Mouse (Mus musculus) embryonic stem cell, embryonic (primary cell): Measurements from ENCODE around the gene Nsl1.

ENCODE experiments used
- CTCF ChIA-PET, 4 experiments: fragments of 300-600 bp in 2 of 4; fragments of 350-600 bp in 2 of 4; sonication (Branson Sonifier 250); formaldehyde crosslinking; loops; one replicate each; lab custom pipeline; 2022; ENCODE audit warnings: inconsistent platforms in 2 of 4; lab: Charles Lee
- POLR2A ChIA-PET, 4 experiments: fragments of 300-600 bp in 2 of 4; fragments of 350-600 bp in 2 of 4; sonication (Branson Sonifier 250); formaldehyde crosslinking; loops; one replicate each; lab custom pipeline; 2022; ENCODE audit warnings: antibody characterized with exemption in 4 of 4, inconsistent platforms in 1 of 4; lab: Charles Lee

Gene Nsl1

DNA sequence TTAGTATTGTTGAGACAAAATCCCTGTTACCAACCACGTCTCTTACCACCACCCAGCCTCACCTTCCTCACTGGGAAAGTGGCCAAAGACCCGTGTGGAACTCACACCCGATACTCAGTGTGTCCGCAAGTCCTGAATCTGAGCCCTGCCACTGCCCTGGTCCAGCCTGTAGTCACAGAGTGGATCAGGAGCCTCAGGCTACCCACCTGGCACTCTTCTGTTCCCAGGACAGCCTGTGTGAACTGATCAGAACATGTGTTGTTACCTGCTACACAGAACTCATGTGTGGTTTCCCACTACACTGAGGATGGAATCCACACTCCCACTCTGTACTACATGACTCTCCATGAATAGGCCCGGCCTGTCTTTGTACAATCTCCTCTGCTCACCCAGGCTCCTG lies 20.7 kb upstream of the Nsl1 start:
- ChIA-PET POLR2A (interaction anchor here in 1 of 4 experiments (2.2 kb wide), 1 partner anchor 16 kb away, joined by 11 read pairs; the partner anchor contains the start of gene Flvcr1), CTCF (no interaction called here)

GRCm38 (mm10) chr1:191042688-191043087 lies 20.1 kb upstream of the Nsl1 start:
- ChIA-PET CTCF (no interaction called here), POLR2A (interaction anchor here in 3 of 4 experiments (1.2 to 2.2 kb wide), 3 partner anchors 16 kb away, joined by 3 to 11 read pairs (median 7); partner anchors contain the start of gene Flvcr1 (in 1 of the 3))

- POLR2A ChIA-PET: interaction anchor here in 3 of 4 experiments (1.0 to 4.0 kb wide), 5 partner anchors 18 to 19 kb away, joined by 3 to 13 read pairs (median 6); partner anchors contain the start of genes Flvcr1 (in 3 of the 3), Nsl1 (in 1 of the 3) and Tatdn3 (in 1 of the 3)
These were observed 17.5 kb upstream of the Nsl1 start for GRCm38 (mm10) chr1:191045264-191045663.

DNA sequence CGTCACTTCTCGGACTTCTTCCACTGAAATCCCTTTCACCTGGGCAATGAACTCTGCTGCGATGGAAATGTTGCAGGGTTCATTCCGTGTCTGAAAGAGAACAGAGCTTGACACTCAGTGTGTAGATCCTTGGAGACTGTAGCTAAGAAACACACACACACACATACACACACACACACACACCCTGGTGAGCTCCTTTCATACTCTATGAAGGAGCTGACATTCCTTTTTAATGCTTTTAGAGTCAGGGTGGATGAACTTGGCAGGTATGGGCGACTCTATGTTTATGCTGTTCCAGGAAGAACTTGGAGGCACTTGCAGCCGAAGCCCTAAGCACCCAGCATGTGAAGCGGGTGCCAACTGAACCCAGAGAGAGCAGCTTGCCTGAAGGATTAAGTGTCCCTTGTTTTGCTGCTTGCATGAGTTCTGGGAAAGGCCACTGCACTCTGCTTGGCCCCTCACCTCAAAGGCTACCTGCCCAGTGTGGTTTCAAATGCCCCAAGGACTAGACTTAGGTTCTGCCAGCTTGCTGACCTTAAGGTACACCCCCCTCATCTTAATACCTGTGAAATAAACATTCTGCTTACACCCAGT lies 16.5 kb upstream of the Nsl1 start:
- CTCF ChIA-PET: interaction anchor here in 3 of 4 experiments (0.6 to 0.9 kb wide), 3 partner anchors 47 to 243 kb away, joined by 3 to 6 read pairs (median 4); no protein-coding TSS in a partner anchor
- POLR2A ChIA-PET: interaction anchor here in 3 of 4 experiments (0.6 to 4.0 kb wide), 8 partner anchors 16 to 542 kb away, joined by 3 to 13 read pairs (median 5); partner anchors contain the start of genes Flvcr1 (in 3 of the 3), Nsl1 (in 1 of the 3) and Tatdn3 (in 1 of the 3)

More at GRCm38 (mm10) chr1:191045264-191045663, 17.5 kb upstream of the Nsl1 start:
- CTCF ChIA-PET: interaction anchor here in 1 of 4 experiments (0.9 kb wide), 1 partner anchor 244 kb away, joined by 4 read pairs; no protein-coding TSS in a partner anchor

DNA sequence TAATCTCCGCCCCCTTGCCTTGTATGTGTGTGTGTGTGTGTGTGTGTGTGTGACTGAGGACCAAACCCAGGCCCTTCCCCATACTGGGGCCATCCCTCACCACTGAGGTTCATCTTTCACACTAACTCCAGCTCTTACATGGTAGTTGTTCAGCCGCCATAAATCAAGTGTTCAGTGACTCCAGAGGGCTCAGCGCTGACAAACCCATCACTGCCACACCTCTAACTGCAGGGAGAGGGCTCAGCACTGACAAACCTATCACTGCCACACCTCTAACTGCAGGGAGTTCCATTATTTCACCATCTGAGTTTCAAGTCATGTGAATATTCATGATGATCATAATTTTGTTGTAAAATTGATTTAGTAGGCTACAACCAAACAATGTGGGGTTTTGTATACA lies 9.3 kb upstream of the Nsl1 start:
- ChIA-PET POLR2A (interaction anchor here in 1 of 4 experiments (1.1 kb wide), 1 partner anchor 9 kb away, joined by 3 read pairs; the partner anchor contains the start of genes Nsl1 and Tatdn3), CTCF (no interaction called here)

DNA sequence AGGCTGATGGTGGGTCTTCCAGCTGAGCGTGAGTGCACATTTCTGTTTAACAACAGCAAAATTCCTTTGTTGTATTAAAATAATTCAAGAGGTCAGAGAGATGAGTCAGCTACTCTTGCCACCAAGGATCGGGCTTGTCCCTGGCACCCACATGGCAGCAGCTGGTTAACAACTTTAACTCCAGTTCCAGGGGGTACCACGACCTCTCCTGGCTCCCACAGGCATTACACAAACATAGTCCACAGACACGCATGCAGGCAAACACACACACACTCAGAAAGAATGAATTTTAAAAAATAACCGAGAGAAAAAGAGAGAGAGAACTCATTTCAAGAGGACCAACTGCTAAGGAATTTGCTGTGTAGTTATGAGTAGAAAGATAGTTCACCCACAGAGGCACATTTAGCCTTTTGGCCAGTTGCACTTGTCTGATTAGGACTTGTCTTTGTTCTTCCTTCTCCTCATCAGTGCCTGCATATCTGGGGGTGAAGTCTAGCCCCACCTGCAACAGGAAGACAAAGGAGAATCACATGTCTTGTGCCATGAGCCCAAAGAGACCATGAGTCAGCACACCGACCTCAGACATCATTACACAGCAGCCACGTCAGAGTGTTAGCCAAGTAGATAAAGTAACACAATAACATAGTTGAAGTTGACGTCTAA lies 7.8 kb upstream of the Nsl1 start:
- POLR2A ChIA-PET: interaction anchor here in 2 of 4 experiments (0.9 to 1.6 kb wide), 4 partner anchors 23 to 37 kb away, joined by 3 to 5 read pairs (median 4); partner anchors contain the start of gene Flvcr1 (in 2 of the 2)
- CTCF ChIA-PET: interaction anchor here in 3 of 4 experiments (0.6 to 0.9 kb wide), 5 partner anchors 14 to 94 kb away, joined by 3 to 4 read pairs (median 3); partner anchors contain the start of gene Flvcr1 (in 1 of the 3)

DNA sequence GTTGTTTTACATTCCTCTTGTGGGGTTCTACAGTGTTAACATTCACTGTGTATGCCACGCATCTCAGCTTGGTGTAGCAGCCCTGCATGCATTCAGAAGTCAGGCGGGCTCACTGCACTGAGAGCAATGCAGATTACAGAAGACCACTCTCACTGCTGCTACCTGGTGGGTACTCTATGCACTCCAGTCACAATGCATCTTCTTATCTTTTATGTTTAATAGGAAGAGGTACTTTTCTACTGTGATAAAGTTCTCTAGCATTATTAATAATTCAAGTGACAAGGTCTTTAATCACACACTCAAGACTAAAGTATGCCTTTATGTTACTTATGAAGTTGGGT lies 7.3 kb upstream of the Nsl1 start:
- ChIA-PET POLR2A (interaction anchor here in 2 of 4 experiments (1.3 to 1.6 kb wide), 3 partner anchors 22 to 29 kb away, joined by 3 to 5 read pairs (median 4); partner anchors contain the start of gene Flvcr1 (in 2 of the 2)), CTCF (interaction anchor here in 1 of 4 experiments (0.8 kb wide), 1 partner anchor 30 kb away, joined by 3 read pairs; the partner anchor contains the start of gene Flvcr1)

GRCm38 (mm10) chr1:191057461-191057860 lies 5.4 kb upstream of the Nsl1 start:
- POLR2A ChIA-PET: interaction anchor here in 2 of 4 experiments (1.0 to 2.3 kb wide), 2 partner anchors 31 kb away, joined by 3 to 10 read pairs; partner anchors contain the start of gene Flvcr1 (in 2 of the 2)

GRCm38 (mm10) chr1:191062241-191062780 lies 501 bp upstream of the Nsl1 start:
- POLR2A ChIA-PET: interaction anchor here (0.6 to 5.6 kb wide), 45 partner anchors 9 to 335 kb away, joined by 3 to 70 read pairs (median 4); partner anchors contain the start of genes Flvcr1 (in 4 of the 4), Rps6kc1 (in 2 of the 4), Spata45 (in 1 of the 4) and Vash2 (in 1 of the 4)
- CTCF ChIA-PET: interaction anchor here in 3 of 4 experiments (0.6 to 1.8 kb wide), 6 partner anchors 11 to 138 kb away, joined by 3 to 6 read pairs (median 3); no protein-coding TSS in a partner anchor

More at GRCm38 (mm10) chr1:191057461-191057860, 5.4 kb upstream of the Nsl1 start:
- CTCF ChIA-PET: interaction anchor here in 2 of 4 experiments (0.7 to 0.9 kb wide), 2 partner anchors 27 to 262 kb away, joined by 3 read pairs; no protein-coding TSS in a partner anchor

DNA sequence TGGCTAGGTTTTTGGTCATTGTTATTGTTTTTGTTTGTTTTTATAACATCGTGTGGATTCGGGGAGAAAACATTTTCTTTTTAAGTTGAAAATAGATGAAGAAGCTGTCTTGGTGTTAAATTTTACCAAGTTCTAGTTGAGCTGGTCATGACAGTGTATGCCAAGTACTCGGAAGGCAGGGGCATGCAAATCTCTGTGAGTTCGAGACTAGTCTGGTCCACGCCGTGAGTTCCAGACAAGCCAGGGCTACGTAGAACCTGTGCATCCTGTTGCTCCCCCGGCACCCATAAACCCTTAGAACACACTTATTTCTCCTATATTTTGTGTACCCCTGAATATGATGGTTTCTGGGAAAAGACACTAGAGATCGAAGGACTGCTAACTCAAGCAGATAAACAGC lies 888 bp downstream of the Nsl1 start:
- CTCF ChIA-PET: interaction anchor here in 2 of 4 experiments (1.2 to 1.4 kb wide), 3 partner anchors 9 to 119 kb away, joined by 3 read pairs; no protein-coding TSS in a partner anchor
- POLR2A ChIA-PET: interaction anchor here (0.6 to 5.6 kb wide), 33 partner anchors 7 to 334 kb away, joined by 3 to 70 read pairs (median 4); partner anchors contain the start of genes Flvcr1 (in 4 of the 4), Rps6kc1 (in 2 of the 4) and Spata45 (in 1 of the 4)

GRCm38 (mm10) chr1:191064535-191064934 lies 1.7 kb downstream of the Nsl1 start:
- POLR2A ChIA-PET: interaction anchor here in 3 of 4 experiments (0.7 to 5.6 kb wide), 12 partner anchors 9 to 333 kb away, joined by 3 to 70 read pairs (median 5); partner anchors contain the start of gene Flvcr1 (in 3 of the 3)
- CTCF ChIA-PET: interaction anchor here in 3 of 4 experiments (0.6 to 1.3 kb wide), 3 partner anchors 20 to 248 kb away, joined by 3 to 7 read pairs (median 3); no protein-coding TSS in a partner anchor

GRCm38 (mm10) chr1:191065188-191065587 lies 2.4 kb downstream of the Nsl1 start:
- CTCF ChIA-PET: interaction anchor here in 2 of 4 experiments (0.5 to 1.3 kb wide), 3 partner anchors 20 to 243 kb away, joined by 3 read pairs; no protein-coding TSS in a partner anchor
- POLR2A ChIA-PET: interaction anchor here in 3 of 4 experiments (0.6 to 5.6 kb wide), 8 partner anchors 8 to 510 kb away, joined by 3 to 70 read pairs (median 8); partner anchors contain the start of genes Flvcr1 (in 3 of the 3), Dtl (in 1 of the 3) and Ints7 (in 1 of the 3)

DNA sequence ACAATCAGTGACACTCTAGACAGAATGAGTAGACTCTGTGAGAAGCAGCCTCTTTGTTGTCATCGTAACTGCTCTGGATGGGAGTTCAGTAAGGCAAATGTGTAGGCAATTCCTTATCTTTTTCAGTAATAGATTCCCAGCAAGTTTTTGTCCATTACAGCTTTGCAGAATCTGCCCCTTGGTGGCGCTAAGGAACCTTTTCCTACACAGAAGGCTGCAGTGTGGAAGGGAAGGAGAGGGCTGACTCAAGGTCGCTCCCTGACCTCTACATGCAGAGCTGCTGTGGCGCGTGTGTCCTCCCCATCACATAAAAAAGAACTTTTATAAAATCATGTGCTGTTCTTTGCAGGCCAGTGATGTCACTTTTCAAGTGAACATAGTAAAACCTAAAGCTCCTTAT lies 5.6 kb downstream of the Nsl1 start:
- POLR2A ChIA-PET: interaction anchor here (0.7 to 2.5 kb wide), 11 partner anchors 11 to 706 kb away, joined by 3 to 11 read pairs (median 4); partner anchors contain the start of gene Flvcr1 (in 3 of the 4)
- CTCF ChIA-PET: interaction anchor here (0.6 to 1.6 kb wide), 14 partner anchors 9 to 220 kb away, joined by 3 to 7 read pairs (median 4); partner anchors contain the start of gene Flvcr1 (in 1 of the 4)

- ChIA-PET CTCF (interaction anchor here in 1 of 4 experiments (0.8 kb wide), 1 partner anchor 55 kb away, joined by 3 read pairs; no protein-coding TSS in a partner anchor), POLR2A (interaction anchor here in 3 of 4 experiments (0.9 to 3.3 kb wide), 6 partner anchors 8 to 52 kb away, joined by 3 to 10 read pairs (median 4); partner anchors contain the start of genes Nsl1 (in 2 of the 3) and Tatdn3 (in 2 of the 3))
These were observed 7.4 kb downstream of the Nsl1 start for GRCm38 (mm10) chr1:191070259-191070658.

- CTCF ChIA-PET: interaction anchor here in 2 of 4 experiments (0.8 to 0.9 kb wide), 2 partner anchors 13 to 241 kb away, joined by 4 to 5 read pairs; no protein-coding TSS in a partner anchor
- POLR2A ChIA-PET: interaction anchor here (0.6 to 5.5 kb wide), 8 partner anchors 8 to 115 kb away, joined by 3 to 50 read pairs (median 4); partner anchors contain the start of genes Nsl1 (in 4 of the 4), Tatdn3 (in 3 of the 4) and Flvcr1 (in 1 of the 4)
These were observed 8.8 kb downstream of the Nsl1 start for GRCm38 (mm10) chr1:191071613-191072012.

GRCm38 (mm10) chr1:191072329-191072913 lies 9.6 kb downstream of the Nsl1 start:
- POLR2A ChIA-PET: interaction anchor here in 3 of 4 experiments (0.5 to 5.5 kb wide), 10 partner anchors 9 to 1729 kb away, joined by 3 to 50 read pairs (median 6); partner anchors contain the start of genes Flvcr1 (in 2 of the 3), Nsl1 (in 2 of the 3) and Tatdn3 (in 2 of the 3)
- CTCF ChIA-PET: interaction anchor here in 2 of 4 experiments (0.6 to 1.5 kb wide), 3 partner anchors 9 to 13 kb away, joined by 3 to 6 read pairs (median 4); partner anchors contain the start of genes Nsl1 (in 1 of the 2) and Tatdn3 (in 1 of the 2)
